Mouse (Mus musculus) liver, postnatal 0 days (tissue): ENCODE measurements around the gene Atxn1.

Experiments used
- CTCF ChIP-seq: sonication (generic); IDR thresholded peaks from 2 replicates; pipeline ENCODE4 v1.5.1; 2016; ENCODE audit warnings: antibody characterized with exemption, low read depth
- EP300 ChIP-seq: IDR thresholded peaks from 2 replicates; pipeline ENCODE4 v1.6.1; 2016; ENCODE audit warnings: antibody characterized with exemption, low read depth, mild to moderate bottlenecking

DNA sequence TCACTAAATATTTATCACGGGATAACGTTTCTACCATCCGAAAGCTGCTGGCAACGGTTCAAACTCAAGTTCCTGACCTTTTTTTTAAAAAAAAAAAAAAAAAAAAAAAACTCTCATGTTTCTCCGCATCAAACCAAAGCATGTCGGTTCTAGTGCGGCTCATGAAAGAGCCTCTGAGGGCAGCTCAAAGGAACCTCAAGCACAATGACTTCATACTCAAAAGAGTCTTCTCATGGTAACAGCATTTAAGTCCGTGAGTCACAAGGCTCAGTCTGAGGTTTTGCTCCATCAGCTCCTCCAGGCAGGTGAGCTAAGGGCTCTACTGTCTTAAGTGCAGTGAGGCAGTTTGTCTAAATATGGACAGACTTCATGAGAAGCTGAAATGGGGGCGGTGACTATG lies 42.3 kb downstream of the Atxn1 start:
- TF ChIP-seq EP300 (no peak), CTCF (no peak)
